In the genomic region with DNA sequence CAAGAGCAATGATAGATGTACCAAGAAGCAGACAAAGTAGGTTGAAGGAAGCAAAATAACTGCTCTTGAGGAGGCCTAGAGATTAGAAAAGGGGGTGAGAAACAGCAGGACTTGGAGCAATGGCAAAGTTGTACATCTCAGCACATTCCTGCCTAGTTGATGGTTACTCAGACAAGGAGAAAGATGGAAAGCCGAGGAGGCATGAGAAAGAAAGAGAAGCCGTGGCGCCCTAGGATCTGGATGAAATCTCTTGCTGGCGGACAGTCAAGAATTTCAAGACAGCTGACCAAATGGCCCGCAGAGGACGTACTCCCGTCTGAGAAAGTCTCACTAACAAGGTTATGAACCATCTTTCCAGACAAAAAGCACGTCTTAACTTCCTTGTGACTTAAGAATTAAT, we compare ENCODE assay signal across 12 mouse cellular contexts.
DNase-seq lines count a peak whose midpoint lies in the region; ATAC-seq and TF ChIP-seq lines count a peak whose summit lies in the region.
"Had no signal": no experiment of that assay in that cellular context is flagged by ENCODE, and none has a peak within 500 bp of the region (broad histone marks: within the 10 kb centered on the region; RNA-seq: fewer than 3 reads in every experiment).

No protein-coding gene starts in this region.

- H3K9me3 ChIP-seq in lung, postnatal 0 days (ENCODE audit: low read length), result no peaks in the 10 kb centered on the region
- no peaks in the 10 kb centered on the region for H3K9me3 ChIP-seq in neural tube, embryonic 15.5 days (replicated peaks)
- H3K9me3 ChIP-seq: forebrain, embryonic 12.5 days; liver, embryonic 15.5 days had no signal

- DNase-seq in gastrocnemius, adult 2 months, result peak; percentile 25
- no peak for DNase-seq in gastrocnemius, postnatal 36 days
- DNase-seq in lung, postnatal 14 days, result peak; percentile 2
- no peak for DNase-seq in lung, postnatal 0 days (ENCODE audit: low spot score)
- peak; percentile 90 for DNase-seq in kidney, adult 9 months
- no peak for DNase-seq in right cerebral cortex, adult 18-20 months
- DNase-seq: adrenal gland, adult 2 months had no signal

- intact Hi-C loops in gastrocnemius, adult 2 months (cut with DNase I), result no loop called here
- intact Hi-C loops in gastrocnemius, postnatal 36 days (cut with DNase I), result no loop called here

- 57% methylated on average over 8 of the region's 8 CpGs for whole genome bisulfite sequencing in lung, postnatal 0 days
- WGBS in neural tube, embryonic 15.5 days, result 88% methylated on average over 8 of the region's 8 CpGs

- no peak for TF ChIP-seq EP300 in lung, postnatal 0 days (IDR thresholded peaks at IDR 0.05)

- no peak overlapping the region for H3K4me3 ChIP-seq in gastrocnemius, adult 2 months
- no peak overlapping the region for H3K4me3 ChIP-seq in lung, postnatal 0 days (ENCODE audit: low read depth, low read length)
- no peak overlapping the region for H3K4me3 ChIP-seq in neural tube, embryonic 15.5 days (replicated peaks)
- H3K4me3 ChIP-seq: forebrain, embryonic 12.5 days; liver, embryonic 15.5 days had no signal

- no peak overlapping the region for H3K27ac ChIP-seq in gastrocnemius, adult 2 months
- no peak overlapping the region for H3K27ac ChIP-seq in lung, postnatal 0 days (ENCODE audit: low read length)
- H3K27ac ChIP-seq in neural tube, embryonic 15.5 days (replicated peaks), result no peak overlapping the region
- H3K27ac ChIP-seq: forebrain, embryonic 12.5 days; liver, embryonic 15.5 days had no signal

- no peak for ATAC-seq in lung, postnatal 0 days
- no peak for ATAC-seq in neural tube, embryonic 15.5 days (ENCODE audit: low FRiP score)
- ATAC-seq: CD4-positive, CD25-positive, alpha-beta regulatory T cell, adult 4 months had no signal

- no peaks in the 10 kb centered on the region for H3K36me3 ChIP-seq in lung, postnatal 0 days (ENCODE audit: insufficient read depth, low read length)
- no peaks in the 10 kb centered on the region for H3K36me3 ChIP-seq in neural tube, embryonic 15.5 days
- H3K36me3 ChIP-seq: forebrain, embryonic 12.5 days; liver, embryonic 15.5 days had no signal

- no peaks in the 10 kb centered on the region for H3K4me1 ChIP-seq in lung, postnatal 0 days (ENCODE audit: insufficient read depth, low read depth, low read length)
- H3K4me1 ChIP-seq in neural tube, embryonic 15.5 days, result no peaks in the 10 kb centered on the region
- H3K4me1 ChIP-seq: forebrain, embryonic 12.5 days; liver, embryonic 15.5 days had no signal

- no peak for TF ChIP-seq CTCF in gastrocnemius, adult 2 months (IDR thresholded peaks at IDR 0.05)
- no peak for TF ChIP-seq CTCF in lung, postnatal 0 days (IDR thresholded peaks at IDR 0.05)

- H3K9ac ChIP-seq in lung, postnatal 0 days (replicated peaks; ENCODE audit: low read depth), result no peak overlapping the region
- H3K9ac ChIP-seq in neural tube, embryonic 15.5 days (replicated peaks), result no peak overlapping the region
- H3K9ac ChIP-seq: forebrain, embryonic 12.5 days; liver, embryonic 15.5 days had no signal

- H3K4me2 ChIP-seq in lung, postnatal 0 days (replicated peaks; ENCODE audit: low read depth, low read length), result no peak overlapping the region
- no peak overlapping the region for H3K4me2 ChIP-seq in neural tube, embryonic 15.5 days
- H3K4me2 ChIP-seq: forebrain, embryonic 12.5 days; heart, embryonic 11.5 days; liver, embryonic 15.5 days had no signal

- H3K27me3 ChIP-seq in lung, postnatal 0 days (replicated peaks; ENCODE audit: insufficient read depth, low read length), result no peaks in the 10 kb centered on the region
- H3K27me3 ChIP-seq in neural tube, embryonic 15.5 days (replicated peaks), result no peaks in the 10 kb centered on the region
- H3K27me3 ChIP-seq: forebrain, embryonic 12.5 days; liver, embryonic 15.5 days had no signal

Comparison
In these comparisons a context has a peak if more than half of its experiments do, and no peak if none do; other contexts are left out.
1. DNase-seq: peak in gastrocnemius, adult 2 months (single experiment), lung, postnatal 14 days (single experiment) and kidney, adult 9 months (single experiment); none in gastrocnemius, postnatal 36 days (0 of 2), lung, postnatal 0 days (single experiment) and right cerebral cortex, adult 18-20 months (single experiment).